Mouse (Mus musculus) heart, postnatal 0 days (tissue): ENCODE results near the gene Arhgef28.

ENCODE experiments used
- CTCF ChIP-seq: IDR thresholded peaks from 2 replicates; pipeline ENCODE4 v1.5.1; 2016; ENCODE audit warnings: antibody characterized with exemption, control low read depth, low read depth
- EP300 ChIP-seq: IDR thresholded peaks from 2 replicates; pipeline ENCODE4 v1.6.1; 2016; ENCODE audit warnings: antibody characterized with exemption, low read depth

DNA sequence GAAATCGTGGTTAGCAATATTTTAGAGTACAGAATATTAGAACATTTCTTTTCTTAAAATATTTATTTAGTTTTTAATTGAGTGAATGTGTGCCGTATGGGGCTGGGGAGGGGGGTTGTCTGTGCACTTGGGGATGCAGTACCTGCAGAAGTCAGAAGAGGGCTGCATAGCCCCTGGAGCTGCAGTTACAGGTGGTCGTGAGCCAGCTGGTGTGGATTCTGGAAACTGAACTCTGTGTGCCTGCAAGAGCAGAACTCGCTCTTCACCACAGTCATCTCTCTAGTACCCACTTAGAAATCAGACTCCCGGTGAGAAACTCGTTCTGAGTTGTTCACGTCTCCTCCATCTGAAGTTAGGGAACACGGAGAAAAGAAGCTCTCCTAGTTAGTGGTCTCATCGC lies 2.6 kb upstream of the Arhgef28 start:
- TF ChIP-seq EP300 (no peak), CTCF (peak; percentile 39)
